Mouse (Mus musculus): ENCODE measurements around the gene Vhl. TPM values are rescaled to one million over a fixed set of nuclear protein-coding genes. Genes with fewer than 3 reads are reported as not detected.
"Not testable (repeated sequence)": the region's sequence is repeated elsewhere in the genome, so short reads cannot be mapped to it uniquely, and the experiment has no call there.

Vhl gene
- polyA plus RNA-seq, 1 experiment: 50.1 TPM

DNA sequence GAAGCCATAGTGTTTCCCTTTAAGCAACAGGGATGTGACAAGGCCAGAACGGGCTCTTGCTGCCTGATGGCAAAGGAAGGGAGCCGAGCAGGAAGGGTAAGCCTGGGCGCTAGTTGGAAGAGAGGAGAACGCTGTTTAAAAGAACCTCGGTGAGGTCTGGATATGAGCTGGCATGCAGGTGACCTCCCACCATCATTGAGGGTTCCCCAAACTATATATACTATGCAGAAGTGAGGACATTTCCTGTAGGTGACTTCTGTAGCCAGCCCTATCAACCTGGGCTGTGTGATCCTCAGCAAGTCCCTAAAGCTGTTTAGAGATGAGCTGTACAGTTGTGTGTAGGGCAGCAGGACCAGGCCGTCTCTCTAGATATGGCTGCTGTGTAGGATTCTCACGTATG is 40.5 kb downstream of the Vhl start:
- no peak overlapping the region for H3K27ac ChIP-seq (ENCODE audit: insufficient read depth, low read length)
- 87% methylated on average over 7 of the region's 7 CpGs for WGBS
- no peaks in the 10 kb centered on the region for H3K4me1 ChIP-seq (ENCODE audit: control insufficient read depth, insufficient read depth, low read length)
- H3K27me3 ChIP-seq (ENCODE audit: control insufficient read depth, insufficient read depth, low read length): no peaks in the 10 kb centered on the region
- no peak overlapping the region for H3K4me3 ChIP-seq (replicated peaks; ENCODE audit: insufficient read depth, low read depth, low read length)
- TF ChIP-seq POLR2A (IDR thresholded peaks at IDR 0.05; ENCODE audit: borderline replicate concordance, insufficient read depth, low read length): no peak
- TF ChIP-seq CTCF (IDR thresholded peaks at IDR 0.05; ENCODE audit: borderline replicate concordance, insufficient read depth, low read depth, low read length): no peak
- DNase-seq: no peak

- H3K4me3 ChIP-seq (replicated peaks; ENCODE audit: insufficient read depth, low read depth, low read length): no peak overlapping the region
- DNase-seq: no peak
- 76% methylated on average over 8 of the region's 8 CpGs for WGBS
- TF ChIP-seq CTCF (IDR thresholded peaks at IDR 0.05; ENCODE audit: borderline replicate concordance, insufficient read depth, low read depth, low read length) (no peak), POLR2A (IDR thresholded peaks at IDR 0.05; ENCODE audit: borderline replicate concordance, insufficient read depth, low read length) (no peak)
- H3K27ac ChIP-seq (ENCODE audit: insufficient read depth, low read length): 0 out of 2 replicates have a peak overlapping the region, but pooled peaks have one; percentile 21
- H3K4me1 ChIP-seq (ENCODE audit: control insufficient read depth, insufficient read depth, low read length): no peaks in the 10 kb centered on the region; the same call in 1 of the 2 replicates
- H3K27me3 ChIP-seq (ENCODE audit: control insufficient read depth, insufficient read depth, low read length): no peaks in the 10 kb centered on the region
Measured at GRCm38 (mm10) chr6:113667611-113668122, 43.9 kb downstream of the Vhl start.

DNA sequence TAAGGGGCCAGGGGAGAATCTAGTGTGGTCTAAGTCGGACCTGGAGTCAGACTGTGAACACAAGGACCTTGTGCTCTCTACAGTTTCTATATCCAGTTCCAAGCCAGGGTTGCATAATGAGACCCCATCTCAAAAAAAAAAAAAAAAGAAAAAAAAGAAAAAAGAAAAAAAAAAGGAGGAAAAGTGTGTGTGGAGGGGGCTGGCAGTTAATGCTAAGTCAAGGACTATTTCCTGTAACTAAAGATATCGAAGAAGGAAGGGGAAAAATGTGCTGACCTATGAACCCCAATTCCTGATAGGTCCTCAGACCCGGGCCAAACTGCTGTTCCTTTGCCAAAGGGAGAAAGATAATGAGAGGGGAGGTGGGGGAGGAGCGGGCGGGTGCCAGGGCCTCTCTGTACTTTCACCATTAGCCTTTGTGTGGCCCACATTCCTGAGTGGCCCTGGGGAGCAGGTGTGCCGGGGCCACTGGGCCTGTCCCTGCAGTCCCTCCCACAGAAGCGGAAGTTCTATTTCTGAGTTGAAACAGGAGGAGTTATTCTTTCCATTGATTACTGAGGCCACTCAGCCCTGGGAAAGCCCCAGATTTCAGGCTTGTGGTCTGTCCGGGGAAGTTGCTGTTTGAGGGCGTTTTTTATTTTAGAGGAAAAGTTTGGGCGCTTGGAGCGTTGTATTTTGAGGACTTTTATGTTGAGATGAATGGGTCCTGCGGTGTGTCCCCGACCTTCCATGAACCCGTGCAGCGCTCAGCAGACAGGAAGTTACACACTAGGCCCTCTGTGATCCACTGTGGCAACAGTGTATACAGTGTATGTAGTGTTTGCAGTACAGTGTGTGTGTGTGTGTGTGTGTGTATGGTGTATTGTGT is 44.8 kb downstream of the Vhl start:
- H3K27me3 ChIP-seq (ENCODE audit: control insufficient read depth, insufficient read depth, low read length): no peaks in the 10 kb centered on the region
- H3K4me3 ChIP-seq (replicated peaks; ENCODE audit: insufficient read depth, low read depth, low read length): no peak overlapping the region
- no peak overlapping the region for H3K27ac ChIP-seq (ENCODE audit: insufficient read depth, low read length)
- no peak for DNase-seq
- TF ChIP-seq POLR2A (IDR thresholded peaks at IDR 0.05; ENCODE audit: borderline replicate concordance, insufficient read depth, low read length) (no peak), CTCF (IDR thresholded peaks at IDR 0.05; ENCODE audit: borderline replicate concordance, insufficient read depth, low read depth, low read length) (no peak)
- 62% methylated on average over 15 of the region's 15 CpGs for WGBS
- no peaks in the 10 kb centered on the region; the same call in 1 of the 2 replicates for H3K4me1 ChIP-seq (ENCODE audit: control insufficient read depth, insufficient read depth, low read length)

DNA sequence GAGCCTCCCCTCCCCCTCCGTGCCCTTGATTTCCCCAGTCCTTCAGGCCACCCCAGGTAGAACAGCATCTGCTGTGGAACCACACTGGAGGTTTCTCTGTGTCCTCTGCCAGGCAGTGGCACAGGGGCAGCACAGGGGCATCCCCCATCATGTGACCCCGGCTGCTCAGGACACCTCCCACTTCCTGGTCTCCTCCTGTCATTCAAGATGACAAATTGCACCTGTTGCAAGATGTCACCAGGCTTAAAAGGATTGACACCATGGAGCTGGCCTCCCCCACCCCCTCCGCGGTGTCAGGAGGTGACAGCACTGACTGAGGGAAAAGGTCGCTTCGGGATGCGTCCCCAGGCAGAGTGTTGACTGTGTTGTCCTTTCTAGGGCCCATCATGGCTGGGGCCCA is 46.1 kb downstream of the Vhl start:
- no peak for TF ChIP-seq POLR2A (IDR thresholded peaks at IDR 0.05; ENCODE audit: borderline replicate concordance, insufficient read depth, low read length)
- no peak for DNase-seq
- WGBS: 81% methylated on average over 7 of the region's 7 CpGs
- Histone ChIP-seq H3K27me3 (ENCODE audit: control insufficient read depth, insufficient read depth, low read length) (no peaks in the 10 kb centered on the region), H3K4me3 (replicated peaks; ENCODE audit: insufficient read depth, low read depth, low read length) (no peak overlapping the region), H3K27ac (ENCODE audit: insufficient read depth, low read length) (no peak overlapping the region), H3K4me1 (ENCODE audit: control insufficient read depth, insufficient read depth, low read length) (no peaks in the 10 kb centered on the region; the same call in 1 of the 2 replicates)

GRCm38 (mm10) chr6:113672029-113672428 is 48.3 kb downstream of the Vhl start:
- H3K27me3 ChIP-seq (ENCODE audit: control insufficient read depth, insufficient read depth, low read length); H3K27ac ChIP-seq (ENCODE audit: insufficient read depth, low read length); H3K4me1 ChIP-seq (ENCODE audit: control insufficient read depth, insufficient read depth, low read length); DNase-seq; H3K4me3 ChIP-seq (replicated peaks; ENCODE audit: insufficient read depth, low read depth, low read length): not testable (repeated sequence)
- WGBS: 89% methylated on average over 1 of the region's 1 CpGs

DNA sequence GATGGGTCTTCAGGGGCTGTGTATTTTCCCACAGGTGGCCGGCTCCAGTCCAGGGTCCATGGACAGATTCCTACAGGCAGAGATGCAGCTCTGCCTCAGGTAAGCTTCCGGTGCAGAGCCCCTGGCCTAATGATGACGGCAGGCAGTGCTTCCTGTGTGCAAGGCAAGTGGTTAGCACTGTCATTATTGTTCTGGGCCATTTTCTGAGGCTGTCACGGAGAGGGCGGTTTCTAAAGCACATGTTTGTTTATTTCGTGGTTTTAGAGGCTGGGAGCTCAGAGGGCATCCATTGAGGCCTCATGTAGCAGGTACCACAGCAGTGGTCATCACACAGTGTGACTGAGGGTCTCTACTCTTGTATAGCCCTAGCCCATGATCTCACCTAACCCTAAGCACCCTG is 49.2 kb downstream of the Vhl start:
- 81% methylated on average over 6 of the region's 6 CpGs for WGBS
- Histone ChIP-seq H3K4me3 (replicated peaks; ENCODE audit: insufficient read depth, low read depth, low read length) (no peak overlapping the region), H3K4me1 (ENCODE audit: control insufficient read depth, insufficient read depth, low read length) (no peaks in the 10 kb centered on the region; the same call in 1 of the 2 replicates), H3K27me3 (ENCODE audit: control insufficient read depth, insufficient read depth, low read length) (no peaks in the 10 kb centered on the region), H3K27ac (ENCODE audit: insufficient read depth, low read length) (no peak overlapping the region)
- no peak for DNase-seq
- TF ChIP-seq CTCF (IDR thresholded peaks at IDR 0.05; ENCODE audit: borderline replicate concordance, insufficient read depth, low read depth, low read length) (no peak), POLR2A (IDR thresholded peaks at IDR 0.05; ENCODE audit: borderline replicate concordance, insufficient read depth, low read length) (no peak)

DNA sequence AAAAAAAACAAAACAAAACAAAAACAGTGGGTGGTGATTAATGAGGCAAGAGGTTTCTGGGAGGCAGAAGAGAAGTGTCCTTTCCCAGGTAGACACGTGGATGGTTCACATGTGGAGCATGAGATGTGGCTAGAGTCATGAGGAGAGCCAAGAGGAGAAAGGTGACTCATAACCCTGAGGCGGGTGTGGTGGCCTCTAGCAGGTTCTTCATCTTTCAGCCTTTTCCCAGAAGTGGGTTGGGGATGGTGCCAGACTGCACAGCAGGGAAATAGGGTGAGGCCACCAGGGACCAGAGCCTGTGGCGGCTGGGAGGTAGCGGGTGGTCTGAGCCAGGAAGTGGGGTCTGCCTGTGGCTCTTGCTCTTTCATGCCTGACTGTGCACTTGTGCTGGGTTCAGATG is 51.5 kb downstream of the Vhl start:
- H3K4me1 ChIP-seq (ENCODE audit: control insufficient read depth, insufficient read depth, low read length): no peaks in the 10 kb centered on the region
- no peak for TF ChIP-seq POLR2A (IDR thresholded peaks at IDR 0.05; ENCODE audit: borderline replicate concordance, insufficient read depth, low read length)
- no peak for TF ChIP-seq CTCF (IDR thresholded peaks at IDR 0.05; ENCODE audit: borderline replicate concordance, insufficient read depth, low read depth, low read length)
- 65% methylated on average over 4 of the region's 4 CpGs for WGBS
- H3K27me3 ChIP-seq (ENCODE audit: control insufficient read depth, insufficient read depth, low read length): no peaks in the 10 kb centered on the region
- DNase-seq: no peak
- H3K27ac ChIP-seq (ENCODE audit: insufficient read depth, low read length): no peak overlapping the region
- no peak overlapping the region for H3K4me3 ChIP-seq (replicated peaks; ENCODE audit: insufficient read depth, low read depth, low read length)

GRCm38 (mm10) chr6:113675991-113676390 is 52.2 kb downstream of the Vhl start:
- H3K4me3 ChIP-seq (replicated peaks; ENCODE audit: insufficient read depth, low read depth, low read length): no peak overlapping the region
- TF ChIP-seq CTCF (IDR thresholded peaks at IDR 0.05; ENCODE audit: borderline replicate concordance, insufficient read depth, low read depth, low read length) (no peak), POLR2A (IDR thresholded peaks at IDR 0.05; ENCODE audit: borderline replicate concordance, insufficient read depth, low read length) (no peak)

More at GRCm38 (mm10) chr6:113675991-113676390, 52.2 kb downstream of the Vhl start:
- no peaks in the 10 kb centered on the region for H3K4me1 ChIP-seq (ENCODE audit: control insufficient read depth, insufficient read depth, low read length)
- no peak for DNase-seq
- no peak overlapping the region for H3K27ac ChIP-seq (ENCODE audit: insufficient read depth, low read length)
- 90% methylated on average over 9 of the region's 9 CpGs for WGBS
- H3K27me3 ChIP-seq (ENCODE audit: control insufficient read depth, insufficient read depth, low read length): no peaks in the 10 kb centered on the region

Measured in cerebellum, adult 2 months (tissue).